Mouse (Mus musculus): ENCODE results near the gene Shroom3. TPM values are rescaled to one million over a fixed set of nuclear protein-coding genes. Genes with fewer than 3 reads are reported as not detected.

Shroom3 gene
- total RNA-seq, 2 experiments from 2014 or later: 0.96 TPM; not detected in 1

GRCm38 (mm10) chr5:92741802-92742201 is 58.6 kb downstream of the Shroom3 start:
- no peak for ATAC-seq (replicated peaks; ENCODE audit: low FRiP score, poor library complexity, severe bottlenecking)

DNA sequence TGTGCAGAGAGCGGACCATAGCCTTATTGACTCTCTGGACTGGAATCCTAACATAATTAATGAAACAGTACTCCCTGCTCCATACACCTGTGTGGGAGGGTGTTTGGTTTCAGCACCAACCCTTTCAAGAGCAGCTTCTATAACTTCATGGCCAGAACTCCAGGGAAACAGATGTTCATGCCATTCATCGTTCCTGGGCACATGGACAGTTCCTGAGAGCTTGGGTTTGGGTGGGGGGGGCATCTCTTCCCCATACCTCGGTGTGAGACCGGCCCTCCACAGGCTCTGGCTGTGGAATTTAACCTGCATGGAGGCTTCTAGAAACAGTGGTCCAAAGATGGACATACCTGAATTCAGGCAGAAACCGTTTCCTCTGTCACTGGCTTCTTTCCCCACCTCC is 59.5 kb downstream of the Shroom3 start:
- ATAC-seq (replicated peaks; ENCODE audit: low FRiP score, poor library complexity, severe bottlenecking): no peak

DNA sequence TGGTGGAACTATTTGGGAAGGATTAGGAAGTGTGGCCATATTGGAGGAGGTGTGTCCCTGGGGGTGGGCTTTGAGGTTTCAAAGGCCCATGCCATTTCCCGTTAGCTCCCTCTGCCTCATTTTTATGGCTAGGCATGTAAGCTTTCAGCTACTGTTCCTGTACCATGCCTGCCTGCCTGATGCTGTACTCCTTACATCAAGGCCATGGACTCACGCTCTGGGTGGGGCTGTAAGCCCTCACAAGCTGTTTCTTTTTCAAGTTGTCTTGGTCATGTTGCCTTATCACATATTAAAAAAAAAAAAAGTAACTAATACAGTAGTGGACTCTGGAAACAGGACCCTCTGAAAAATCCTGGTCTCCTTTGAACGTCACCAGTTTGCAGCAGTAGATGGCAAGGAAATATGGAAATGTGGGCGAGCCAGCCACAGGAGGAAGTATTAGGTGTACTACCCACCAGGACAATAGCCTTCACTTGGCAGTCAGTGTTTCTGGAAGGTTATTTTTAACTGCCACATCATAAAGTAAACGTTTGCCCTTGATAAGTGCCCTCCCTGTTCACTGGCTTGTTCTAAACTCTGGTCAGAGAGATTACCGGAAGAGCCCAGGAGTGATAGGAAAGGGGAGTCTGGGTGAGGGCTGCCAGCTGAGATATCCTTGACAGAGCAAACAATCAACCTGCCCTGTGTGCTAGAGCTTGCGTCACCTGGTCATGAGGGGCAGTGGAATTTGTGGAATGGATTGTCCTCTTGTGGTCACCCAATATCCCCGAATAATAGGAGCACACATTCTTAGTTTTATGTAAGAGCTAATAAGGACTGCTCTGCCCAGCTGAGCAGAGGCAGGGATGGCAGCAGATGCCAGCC is 62.4 kb downstream of the Shroom3 start:
- ATAC-seq (replicated peaks; ENCODE audit: low FRiP score, poor library complexity, severe bottlenecking): no peak

GRCm38 (mm10) chr5:92751488-92751887 is 68.3 kb downstream of the Shroom3 start:
- no peak for ATAC-seq (replicated peaks; ENCODE audit: low FRiP score, poor library complexity, severe bottlenecking)

DNA sequence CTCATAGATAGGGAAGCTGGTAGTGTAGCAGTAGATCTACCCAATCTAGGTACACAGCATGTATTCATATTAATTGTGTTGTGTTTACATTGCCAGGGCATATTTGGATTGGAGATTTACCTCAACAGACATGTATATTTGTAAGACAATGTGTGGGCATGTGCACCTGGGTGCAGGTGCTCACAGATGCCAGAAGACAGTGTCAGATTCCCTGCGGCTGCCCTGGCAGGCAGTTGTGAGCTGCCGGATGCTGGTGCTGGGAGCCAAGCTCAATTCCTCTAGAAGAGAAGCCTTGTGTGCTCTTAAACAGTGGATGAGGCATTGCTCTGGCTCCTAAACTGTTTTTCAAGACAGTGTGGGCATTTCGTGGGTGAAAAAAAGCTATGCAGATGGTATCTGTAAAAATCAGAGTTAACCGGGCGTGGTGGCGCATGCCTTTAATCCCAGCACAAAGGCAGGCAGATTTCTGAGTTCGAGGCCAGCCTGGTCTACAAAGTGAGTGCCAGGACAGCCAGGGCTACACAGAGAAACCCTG is 72.1 kb downstream of the Shroom3 start:
- ATAC-seq (replicated peaks; ENCODE audit: low FRiP score, poor library complexity, severe bottlenecking): no peak

DNA sequence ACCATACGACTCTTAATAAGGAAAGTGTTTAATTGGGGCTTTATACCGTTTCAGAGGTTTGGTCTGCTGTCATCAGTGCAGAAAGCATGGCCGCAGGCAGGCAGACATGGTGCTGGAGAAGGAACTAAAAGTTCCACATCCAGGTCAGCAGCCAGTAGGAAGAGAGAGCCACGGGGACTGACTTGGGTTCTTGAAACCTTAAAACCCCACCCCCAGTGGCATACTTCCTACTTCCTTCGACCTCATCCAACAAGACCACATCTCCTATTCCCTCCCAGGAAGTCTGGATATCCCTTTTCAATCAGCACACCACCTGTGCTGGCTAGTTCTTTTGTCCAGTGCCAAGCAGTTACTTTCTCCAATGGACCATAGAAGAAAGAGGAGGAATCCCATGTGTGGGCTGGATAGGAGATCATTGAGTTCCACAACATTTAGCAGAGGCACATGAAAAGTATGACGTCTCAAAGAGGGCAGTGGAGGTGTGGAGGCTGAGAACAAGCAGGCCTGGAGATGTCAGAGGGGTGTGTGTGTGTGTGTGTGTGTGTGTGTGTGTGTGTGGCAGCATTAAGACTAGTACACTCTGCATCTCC is 76.0 kb downstream of the Shroom3 start:
- ATAC-seq (replicated peaks; ENCODE audit: low FRiP score, poor library complexity, severe bottlenecking): no peak

DNA sequence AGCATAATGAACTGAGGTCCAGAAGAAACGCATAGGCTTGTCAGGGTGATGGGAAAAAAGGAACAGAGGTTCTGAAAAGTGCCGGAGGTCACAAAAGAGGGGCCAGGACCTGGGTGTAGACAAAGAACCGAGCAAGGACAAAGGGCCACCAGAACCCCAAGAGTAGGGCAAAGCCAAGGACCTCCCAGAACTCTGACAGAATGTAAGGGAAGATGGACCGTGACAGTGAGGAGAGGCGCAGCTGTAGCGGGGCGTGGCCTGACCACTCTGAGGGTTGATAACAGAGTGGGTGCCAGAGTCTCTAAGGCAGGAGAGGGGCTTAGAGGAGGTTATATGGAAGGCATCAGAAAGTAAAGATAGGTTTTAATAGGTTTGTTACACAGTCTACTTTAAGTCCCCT is 77.3 kb downstream of the Shroom3 start:
- no peak for ATAC-seq (replicated peaks; ENCODE audit: low FRiP score, poor library complexity, severe bottlenecking)

DNA sequence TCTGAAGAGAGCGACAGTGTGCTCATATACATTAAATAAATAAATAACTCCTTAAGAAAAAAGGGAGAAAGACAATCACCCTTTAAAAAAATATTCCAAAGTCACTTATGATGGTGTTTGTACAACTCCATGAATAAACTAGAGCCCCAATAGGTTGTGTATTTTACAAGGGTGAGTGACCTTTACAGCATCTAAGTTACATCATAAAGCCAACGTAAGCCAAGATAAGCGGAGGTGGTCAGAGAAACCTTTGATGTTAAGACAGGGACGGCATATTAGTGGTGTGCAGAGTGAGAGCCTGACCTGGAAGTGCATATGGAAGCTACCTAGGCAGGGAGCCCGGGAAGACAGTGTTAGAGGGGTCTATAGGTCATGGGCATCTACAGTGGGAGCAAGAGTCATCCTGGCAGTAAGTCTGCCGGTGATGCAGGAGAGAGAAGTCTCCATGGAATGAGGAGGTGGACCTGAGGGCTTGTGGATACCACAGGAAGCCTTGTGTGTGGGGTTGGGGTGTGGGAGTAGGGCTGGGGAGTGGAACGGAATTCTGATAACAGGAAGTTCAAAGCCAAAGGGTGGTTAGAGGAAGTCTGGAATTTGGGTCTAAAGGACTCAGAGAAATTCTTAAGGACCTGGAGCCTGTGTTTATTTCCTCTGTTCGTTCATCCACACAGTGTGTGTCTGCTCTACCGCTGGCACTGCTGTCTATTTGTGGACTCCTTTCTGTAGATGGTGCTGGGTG is 78.5 kb downstream of the Shroom3 start:
- ATAC-seq (replicated peaks; ENCODE audit: low FRiP score, poor library complexity, severe bottlenecking): no peak

DNA sequence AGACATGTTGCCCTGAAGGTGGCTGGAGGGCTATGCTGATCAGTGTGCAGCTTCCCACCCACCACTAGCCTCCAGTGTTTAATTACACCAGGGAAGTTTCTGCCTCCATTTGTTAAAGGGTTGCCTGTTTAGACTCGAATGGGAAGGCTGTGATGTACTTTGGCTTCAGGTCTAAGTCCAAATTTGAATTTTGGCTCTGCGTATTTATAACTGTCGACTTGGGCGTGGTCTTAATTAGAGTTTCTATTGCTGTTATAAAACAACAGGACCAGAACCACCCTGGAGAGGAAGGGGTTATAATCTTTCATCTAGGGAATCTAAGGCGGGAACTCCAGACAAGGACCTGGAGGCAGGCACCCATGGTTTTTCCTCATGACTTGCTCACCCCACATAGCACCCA is 79.2 kb downstream of the Shroom3 start:
- ATAC-seq (replicated peaks; ENCODE audit: low FRiP score, poor library complexity, severe bottlenecking): no peak

GRCm38 (mm10) chr5:92763546-92763952 is 80.3 kb downstream of the Shroom3 start:
- no peak for ATAC-seq (replicated peaks; ENCODE audit: low FRiP score, poor library complexity, severe bottlenecking)

GRCm38 (mm10) chr5:92766301-92766700 is 83.1 kb downstream of the Shroom3 start:
- no peak for ATAC-seq (replicated peaks; ENCODE audit: low FRiP score, poor library complexity, severe bottlenecking)

DNA sequence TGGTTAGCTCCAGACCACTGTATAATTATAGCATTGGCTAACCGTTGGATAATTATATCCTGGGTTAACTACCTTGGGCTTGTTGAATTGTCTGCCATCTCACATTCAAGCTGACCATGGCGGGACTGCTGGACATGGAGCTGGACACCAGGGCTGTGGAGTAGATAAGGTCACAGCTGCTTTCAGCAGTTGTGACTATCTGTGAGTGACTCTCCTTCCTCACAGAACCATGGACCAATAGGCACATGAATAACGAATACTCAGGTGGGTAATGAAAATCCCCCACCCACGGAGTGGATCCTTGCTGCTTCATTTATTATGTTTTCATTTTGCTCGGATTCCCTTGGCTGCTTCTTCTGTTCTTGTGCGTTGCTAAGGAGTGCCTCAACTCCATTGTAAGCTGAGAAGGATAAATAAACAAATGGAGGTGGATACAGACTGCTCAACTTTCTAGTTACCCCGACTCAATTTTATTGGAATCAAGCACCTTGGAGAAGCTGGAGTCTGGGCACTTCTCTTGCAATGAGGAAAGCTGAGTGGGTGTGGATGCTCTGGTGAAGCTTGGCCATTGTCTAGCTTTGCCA is 84.1 kb downstream of the Shroom3 start:
- no peak for ATAC-seq (replicated peaks; ENCODE audit: low FRiP score, poor library complexity, severe bottlenecking)

DNA sequence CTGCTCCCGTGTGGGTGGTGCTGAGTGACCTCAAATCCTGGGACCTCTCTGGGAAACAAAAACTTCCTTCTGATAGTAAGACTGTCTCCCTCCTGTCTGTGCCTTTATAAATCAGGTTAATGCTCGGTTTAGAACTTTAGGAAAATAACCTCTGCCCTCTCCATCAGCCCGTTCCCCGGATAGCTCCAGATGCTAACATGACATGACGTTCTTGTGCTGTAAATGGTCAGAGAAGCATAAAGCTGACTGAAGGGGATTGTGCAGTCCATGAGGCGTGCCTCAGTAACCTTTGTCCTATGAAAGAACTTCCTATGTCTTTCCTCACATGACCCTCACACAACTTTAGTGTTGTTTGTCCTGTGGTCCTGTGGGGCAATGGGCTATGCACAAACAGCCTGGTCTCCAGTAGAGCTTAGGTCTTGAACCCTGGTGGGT is 84.6 kb downstream of the Shroom3 start:
- ATAC-seq (replicated peaks; ENCODE audit: low FRiP score, poor library complexity, severe bottlenecking): no peak

DNA sequence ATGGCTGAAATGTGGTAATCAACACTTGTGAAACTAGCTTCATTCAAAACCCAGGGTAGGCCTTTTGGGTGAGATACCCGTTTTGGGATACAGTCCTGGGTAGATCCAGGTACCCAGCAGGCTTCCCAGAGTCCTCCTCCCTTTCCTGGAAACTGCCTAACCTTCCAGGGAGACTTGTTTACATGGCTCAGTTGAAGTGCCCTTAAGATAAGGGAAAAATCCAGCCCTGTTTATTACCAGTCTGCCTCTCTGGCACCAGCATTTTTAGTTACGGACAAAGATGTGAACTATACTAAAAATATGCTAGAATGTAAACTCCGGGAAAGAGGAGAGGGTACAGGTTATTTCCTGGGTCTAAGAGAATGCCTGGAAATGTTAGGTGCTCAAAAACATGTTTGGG is 90.6 kb downstream of the Shroom3 start:
- no peak for ATAC-seq (replicated peaks; ENCODE audit: low FRiP score, poor library complexity, severe bottlenecking)

GRCm38 (mm10) chr5:92774419-92774818 is 91.2 kb downstream of the Shroom3 start:
- ATAC-seq (replicated peaks; ENCODE audit: low FRiP score, poor library complexity, severe bottlenecking): no peak

- no peak for ATAC-seq (replicated peaks; ENCODE audit: low FRiP score, poor library complexity, severe bottlenecking)
Measured at GRCm38 (mm10) chr5:92774893-92775292, 91.7 kb downstream of the Shroom3 start.

DNA sequence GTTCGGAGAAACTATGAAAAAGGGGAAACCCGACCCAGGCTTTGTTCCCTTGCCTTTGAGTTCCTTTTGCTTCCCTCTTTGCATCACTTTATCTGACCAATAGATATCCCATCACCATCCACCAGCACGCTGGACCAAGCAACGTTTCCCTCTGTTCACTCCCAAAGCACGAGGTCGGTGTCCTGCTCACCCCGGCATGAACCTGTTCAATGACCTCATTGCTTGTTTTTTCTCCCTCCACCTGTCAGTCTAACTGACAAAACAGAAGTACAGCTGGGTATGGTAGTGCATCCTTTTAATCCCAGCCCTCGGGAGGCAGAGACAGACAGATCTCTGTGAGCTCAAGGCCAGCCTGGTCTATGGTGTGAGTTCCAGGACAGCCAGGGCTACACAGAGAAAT is 95.2 kb downstream of the Shroom3 start:
- ATAC-seq (replicated peaks; ENCODE audit: low FRiP score, poor library complexity, severe bottlenecking): no peak

GRCm38 (mm10) chr5:92781082-92781481 is 97.8 kb downstream of the Shroom3 start:
- ATAC-seq (replicated peaks; ENCODE audit: low FRiP score, poor library complexity, severe bottlenecking): no peak

DNA sequence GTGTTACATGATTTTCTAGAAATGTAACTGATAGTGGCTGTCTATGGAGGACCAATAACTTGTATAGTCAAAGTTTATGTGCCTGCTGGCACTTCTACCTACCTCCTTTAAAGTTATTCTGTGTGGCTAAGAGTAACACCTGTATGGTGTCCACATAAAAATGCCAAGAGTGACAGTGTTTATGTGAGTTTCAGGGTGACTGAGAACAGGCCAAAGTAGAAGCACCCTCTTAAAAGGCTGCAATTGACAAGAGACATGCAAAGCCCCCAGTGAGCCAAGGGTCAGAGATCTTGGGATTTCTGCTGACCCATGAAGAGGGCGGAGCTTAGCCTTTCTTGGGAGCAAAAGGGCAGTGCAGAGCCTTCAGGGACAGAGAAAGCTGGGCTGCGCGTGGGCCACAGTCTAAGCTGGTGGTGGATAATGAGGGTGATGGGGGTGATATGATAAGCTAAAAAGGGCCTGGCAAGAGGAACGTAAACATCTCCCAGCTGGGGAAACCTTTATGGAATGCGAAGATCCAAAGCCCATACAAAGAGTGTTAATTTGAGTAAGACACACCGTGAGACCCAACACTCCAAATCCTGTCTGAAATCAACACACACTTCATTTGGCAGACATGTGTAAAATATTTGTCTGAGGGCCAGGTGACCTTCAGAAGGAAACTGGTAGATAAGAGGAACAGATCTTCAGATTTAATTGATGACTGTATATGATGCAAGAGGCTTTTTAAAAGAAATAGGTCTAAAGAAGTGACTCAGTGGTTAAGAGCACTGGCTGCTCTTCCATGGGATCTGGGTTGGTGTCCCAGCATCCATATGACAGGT is 101.0 kb downstream of the Shroom3 start:
- ATAC-seq (replicated peaks; ENCODE audit: low FRiP score, poor library complexity, severe bottlenecking): no peak
